Mouse (Mus musculus) thymus, adult 18-20 months (tissue): ENCODE results near the gene Coro2b.
"Not testable (repeated sequence)": the region's sequence is repeated elsewhere in the genome, so short reads cannot be mapped to it uniquely, and the experiment has no call there.

Experiments
- DNase-seq, 2 experiments: peaks; one replicate each; pipeline ENCODE4 v3.0.0; 2022; ENCODE audit warnings: mixed read lengths in 2 of 2

The Coro2b gene

DNA sequence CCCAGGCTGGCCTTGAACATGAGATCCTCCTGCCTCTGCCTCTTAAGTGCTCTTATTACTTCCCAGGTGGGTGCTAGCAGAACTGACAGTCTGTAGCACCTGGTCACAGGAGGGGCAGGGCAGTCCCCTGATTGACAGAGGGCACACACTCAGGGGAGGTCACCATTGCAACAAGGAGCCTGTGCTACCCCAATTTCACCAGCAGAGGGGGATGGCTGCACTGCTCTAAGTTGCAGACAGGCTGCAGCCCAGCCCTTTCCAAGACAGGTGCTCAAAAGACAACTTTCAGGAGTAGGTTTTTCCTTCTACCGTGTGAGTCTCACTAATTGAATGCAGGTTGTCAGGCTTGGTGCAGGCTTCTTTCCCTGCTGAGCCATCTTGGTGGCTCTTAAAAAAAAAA, 66.4 kb downstream of the Coro2b start:
- peak; percentile 60 to 65 for DNase-seq

- no peak for DNase-seq
These were observed 67.1 kb downstream of the Coro2b start for GRCm38 (mm10) chr9:62469696-62470095.

- no peak for DNase-seq
These were observed 67.7 kb downstream of the Coro2b start for GRCm38 (mm10) chr9:62469143-62469542.

- no peak for DNase-seq
These were observed 69.4 kb downstream of the Coro2b start for GRCm38 (mm10) chr9:62467413-62467784.

- no peak for DNase-seq
These were observed 70.0 kb downstream of the Coro2b start for GRCm38 (mm10) chr9:62466742-62467412.

- DNase-seq: no peak
These were observed 70.8 kb downstream of the Coro2b start for GRCm38 (mm10) chr9:62466053-62466452.

DNA sequence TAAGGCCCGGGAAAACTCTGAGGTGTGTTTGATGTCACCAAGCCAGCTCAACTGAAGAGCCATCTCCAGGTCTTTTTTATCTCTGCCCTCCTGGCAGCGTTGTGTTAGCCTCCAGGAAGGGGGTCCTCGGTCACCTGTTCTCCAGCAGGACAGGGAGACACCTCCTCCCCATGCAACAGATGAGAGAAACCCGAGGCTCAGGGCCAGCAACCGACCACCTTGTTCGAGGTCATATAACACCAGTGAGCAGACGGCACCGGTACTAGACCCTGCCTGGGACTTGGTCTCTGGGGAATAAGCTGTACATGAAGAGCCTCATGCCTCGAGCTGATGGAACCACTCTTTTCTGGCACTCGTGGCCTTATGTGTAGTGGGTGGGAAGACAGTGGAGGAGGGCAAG, 72.1 kb downstream of the Coro2b start:
- DNase-seq: no peak

DNA sequence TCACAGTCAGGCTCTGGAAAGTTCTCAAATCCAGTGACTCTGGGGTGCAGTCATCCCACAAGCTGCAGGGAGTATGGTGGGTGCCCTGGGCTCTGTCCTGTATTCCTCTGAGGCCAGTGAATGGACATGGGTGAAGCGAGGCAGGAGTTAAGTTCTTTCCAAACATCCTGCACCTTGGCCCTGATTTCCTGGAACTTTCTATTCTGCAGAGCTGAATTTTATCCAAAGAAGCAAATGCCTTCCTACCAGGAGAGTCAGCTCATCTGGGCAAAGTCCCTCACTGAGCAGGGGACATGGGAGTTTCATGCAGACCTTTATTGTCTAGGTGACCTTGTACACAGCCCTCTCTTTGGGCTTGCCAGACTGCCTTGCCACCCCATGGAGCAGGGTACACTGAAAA, 75.1 kb downstream of the Coro2b start:
- no peak for DNase-seq

DNA sequence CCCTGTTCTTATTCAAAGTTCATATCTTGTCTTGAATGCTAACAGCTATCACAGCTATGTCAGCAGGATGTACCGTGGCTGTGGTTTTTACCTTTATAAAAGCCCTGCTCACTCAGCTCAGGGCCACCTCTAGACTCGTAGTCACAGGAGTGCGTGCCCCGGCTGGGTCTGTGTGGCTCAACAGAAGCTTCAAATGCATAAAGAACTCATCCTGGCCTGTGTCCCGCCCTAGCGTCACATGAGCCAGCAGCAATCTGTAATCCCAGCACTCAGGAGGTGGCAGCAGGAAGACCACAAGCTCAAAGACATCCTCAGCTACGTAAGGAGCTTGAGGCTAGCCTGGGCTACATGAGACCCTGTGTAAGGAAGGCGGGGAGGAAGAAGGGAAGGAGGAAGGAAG, 75.7 kb downstream of the Coro2b start:
- DNase-seq: no peak

DNA sequence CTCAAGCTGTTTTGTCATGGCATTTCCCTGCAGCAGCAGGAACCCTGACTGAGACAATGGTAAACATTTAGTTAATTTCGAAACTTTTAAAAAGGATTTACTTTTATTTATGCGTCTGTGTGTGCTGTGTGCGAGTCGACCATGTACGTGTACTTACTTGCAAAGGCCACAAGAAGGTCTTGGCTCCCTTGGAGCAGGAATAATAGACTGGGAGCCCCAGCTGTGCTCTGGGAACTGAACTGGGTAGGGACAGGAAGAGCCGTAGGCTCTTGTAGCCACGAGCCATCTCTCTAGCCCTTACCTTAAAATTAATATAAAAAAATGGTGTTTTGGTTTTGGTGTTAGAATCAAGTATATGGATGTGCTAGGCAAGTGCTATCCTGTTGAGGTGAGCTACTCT, 76.8 kb downstream of the Coro2b start:
- DNase-seq: no peak

GRCm38 (mm10) chr9:62458457-62458856, 78.4 kb downstream of the Coro2b start:
- DNase-seq: no peak

DNA sequence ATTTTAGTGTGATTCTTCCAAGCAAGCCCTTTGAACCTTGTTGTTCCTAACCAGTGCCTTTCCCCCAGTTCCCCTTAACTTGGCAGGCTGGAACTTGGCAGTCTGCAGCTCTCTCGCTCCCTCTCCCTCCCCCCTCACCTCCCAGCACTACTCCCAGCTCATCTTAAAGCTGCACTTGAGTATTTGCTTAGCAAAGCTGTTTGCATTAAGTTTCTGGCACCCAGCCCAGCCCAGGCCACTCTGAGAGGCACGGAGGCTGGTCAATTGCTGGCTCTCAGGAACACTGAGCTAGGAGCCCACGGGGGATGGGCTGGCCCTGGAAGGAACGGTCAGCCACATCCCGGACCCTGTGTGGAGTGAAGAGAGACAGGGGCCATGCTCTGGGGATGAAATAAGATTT, 80.8 kb downstream of the Coro2b start:
- no peak for DNase-seq

DNA sequence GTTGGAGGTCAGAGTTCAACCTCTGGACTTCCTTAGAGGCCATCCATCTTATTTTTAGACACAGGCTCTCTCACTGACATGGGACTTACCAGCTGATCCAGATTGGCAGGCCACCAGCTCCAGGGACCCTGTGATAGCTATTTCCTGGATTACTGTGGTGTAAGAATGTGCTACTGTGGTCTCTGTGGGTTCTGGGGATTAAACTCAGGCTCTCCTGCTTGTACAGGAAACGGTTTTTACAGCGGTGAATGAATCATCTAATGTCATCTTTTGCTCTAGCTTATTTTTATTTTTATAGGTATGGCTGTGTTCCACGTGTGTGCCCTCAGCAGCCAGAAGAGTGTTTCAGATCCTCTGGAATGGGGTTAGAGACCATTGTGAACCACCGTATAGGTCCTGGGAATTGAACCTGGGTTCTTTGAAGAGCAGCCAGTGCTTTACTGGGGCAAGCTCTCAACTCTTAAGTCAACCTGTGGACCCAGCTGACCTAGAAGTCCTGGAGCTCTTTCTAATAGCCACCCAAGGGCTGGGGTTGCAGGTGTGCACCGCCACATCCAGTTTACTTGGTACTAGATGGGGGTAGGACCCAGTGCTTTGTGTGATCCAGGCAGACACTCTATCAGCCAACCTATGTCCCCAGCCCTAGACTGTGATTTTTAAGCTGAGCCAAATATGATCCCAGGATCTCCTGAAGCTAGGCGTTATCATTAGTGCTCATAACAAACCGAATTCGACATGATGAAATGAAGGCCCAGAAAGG, 81.5 kb downstream of the Coro2b start:
- DNase-seq: no peak

DNA sequence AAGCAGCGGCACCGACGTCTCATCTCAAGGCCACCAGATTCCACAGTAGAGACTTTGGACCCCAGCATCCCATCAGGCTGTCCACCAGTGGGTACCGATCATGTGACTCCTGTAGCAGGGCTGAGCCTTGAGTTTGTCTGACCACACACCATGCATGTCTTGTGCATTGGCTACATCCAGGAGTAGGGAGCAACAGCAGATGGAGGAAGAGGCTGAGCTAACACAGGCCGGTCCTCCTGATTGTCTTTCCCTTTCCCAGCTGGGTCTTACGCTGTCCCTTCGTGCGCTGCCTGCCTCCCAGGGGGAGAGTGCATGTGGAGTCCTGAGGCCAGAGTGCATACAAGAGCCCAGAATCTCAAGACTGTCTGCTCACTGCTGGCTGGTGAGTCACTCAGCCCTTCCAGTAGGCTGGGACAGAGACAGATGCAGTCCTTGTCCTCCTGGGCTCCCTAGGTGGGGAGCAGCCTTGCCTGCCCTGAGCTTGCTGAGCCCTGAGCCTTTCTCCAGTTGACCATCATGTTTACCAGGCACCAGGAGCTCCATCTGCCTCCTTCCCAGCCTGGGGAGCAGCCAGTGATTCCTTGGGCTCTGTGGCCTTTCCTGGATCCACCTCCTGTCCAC, 84.4 kb downstream of the Coro2b start:
- no peak for DNase-seq

GRCm38 (mm10) chr9:62451585-62452372, 85.1 kb downstream of the Coro2b start:
- DNase-seq: no peak

- DNase-seq: no peak
These were observed 86.0 kb downstream of the Coro2b start for GRCm38 (mm10) chr9:62450862-62451261.

DNA sequence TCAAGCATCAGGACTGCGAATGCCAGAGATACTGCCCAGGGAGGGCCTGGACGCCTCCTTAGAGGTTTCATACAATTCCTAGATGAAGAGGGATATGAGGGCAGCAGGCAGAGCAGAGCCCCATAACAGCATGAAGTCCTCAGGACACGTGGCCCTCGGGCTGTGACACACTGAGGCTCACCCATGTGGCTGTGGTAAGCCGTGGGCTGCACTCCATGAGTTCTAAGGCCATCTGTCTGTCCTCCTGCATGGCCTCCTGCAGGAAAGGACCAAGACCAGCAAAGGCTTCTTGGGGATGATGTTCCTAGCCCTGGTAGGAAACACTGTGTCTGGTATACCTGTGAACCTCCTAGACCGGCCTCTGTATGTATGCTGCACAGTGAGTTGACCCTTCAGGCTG, 86.5 kb downstream of the Coro2b start:
- DNase-seq: no peak

DNA sequence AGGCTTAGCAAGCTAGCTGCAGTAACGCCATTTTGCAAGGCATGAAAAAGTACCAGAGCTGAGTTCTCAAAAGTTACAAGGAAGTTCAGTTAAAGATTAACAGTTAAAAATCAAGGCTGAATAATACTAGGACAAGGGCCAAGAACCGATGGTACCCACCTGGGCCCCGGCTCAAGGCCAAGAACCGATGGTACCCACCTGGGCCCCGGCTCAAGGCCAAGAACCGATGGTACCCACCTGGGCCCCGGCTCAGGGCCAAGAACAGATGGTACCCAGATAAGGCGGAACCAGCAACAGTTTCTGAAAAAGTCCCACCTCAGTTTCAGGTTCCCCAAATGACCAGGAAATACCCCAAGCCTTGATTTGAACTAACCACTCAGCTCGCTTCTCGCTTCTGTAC, 89.5 kb downstream of the Coro2b start:
- not testable (repeated sequence) for DNase-seq

GRCm38 (mm10) chr9:62438755-62439101, 98.1 kb downstream of the Coro2b start:
- DNase-seq: no peak

DNA sequence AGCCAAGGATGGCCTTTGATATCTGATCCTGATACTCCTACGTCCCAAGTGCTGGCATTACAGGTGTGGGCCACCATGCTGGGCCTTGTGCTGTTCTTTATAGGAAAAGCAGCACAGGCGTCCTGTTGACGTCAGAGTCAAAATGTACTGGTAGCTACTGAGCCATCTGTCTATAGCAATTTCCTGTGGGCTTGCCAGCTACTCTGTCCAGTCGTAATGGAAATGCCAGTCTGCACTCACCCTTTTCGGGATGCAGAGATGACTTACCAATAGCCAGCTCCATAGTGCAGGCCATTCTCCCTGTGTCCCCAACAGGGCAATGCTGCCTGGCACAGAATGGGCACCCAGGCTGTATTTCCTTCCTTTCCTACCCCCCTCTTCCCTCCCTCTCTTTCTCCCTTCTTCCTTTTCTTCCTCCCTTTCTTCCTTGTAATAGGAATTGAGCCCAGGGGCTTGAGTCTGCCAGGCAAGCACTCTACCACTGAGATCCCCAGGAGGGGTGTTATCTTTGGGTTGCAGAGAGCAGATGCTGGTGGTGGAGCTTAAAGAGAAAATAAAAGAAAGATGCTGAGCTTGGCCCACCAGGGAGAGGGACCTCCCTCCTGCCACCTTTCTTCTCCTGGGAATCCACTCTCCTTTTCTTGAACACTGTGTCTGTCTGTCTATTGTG, 98.6 kb downstream of the Coro2b start:
- no peak for DNase-seq

DNA sequence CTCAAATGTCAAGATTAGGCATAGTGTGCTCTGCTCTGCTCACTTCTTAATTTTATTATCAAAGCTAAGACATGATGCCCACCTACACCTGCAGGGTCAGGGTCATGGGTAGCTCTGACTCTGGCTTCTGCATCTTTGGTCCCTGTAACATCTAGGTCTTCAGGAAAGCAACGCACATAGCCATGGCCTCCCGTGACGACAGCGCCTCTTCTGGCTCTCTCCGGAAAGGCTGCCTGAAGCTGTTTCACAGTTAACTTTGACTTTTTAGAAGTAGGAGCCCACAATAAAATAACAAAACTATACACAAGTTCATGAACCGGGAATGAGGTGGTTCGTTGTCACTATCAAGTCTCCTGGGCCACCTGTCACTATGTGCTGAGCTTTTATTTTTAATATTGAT, 99.4 kb downstream of the Coro2b start:
- no peak for DNase-seq

- no peak for DNase-seq
These were observed 101.1 kb downstream of the Coro2b start for GRCm38 (mm10) chr9:62435613-62436318.
